Mouse (Mus musculus): Measurements from ENCODE around the gene 4933400A11Rik.

The 4933400A11Rik gene

GRCm38 (mm10) chrX:169779535-169779934, at the start of gene 4933400A11Rik:
TSS of gene 4933400A11Rik (minus strand) at chrX:169779635.
- no peak for DNase-seq (ENCODE audit: low spot score)

GRCm38 (mm10) chrX:169828136-169828535, 48.7 kb upstream of the 4933400A11Rik start:
- no peak for DNase-seq (ENCODE audit: low spot score)

GRCm38 (mm10) chrX:169827720-169828119, 48.3 kb upstream of the 4933400A11Rik start:
- no peak for DNase-seq (ENCODE audit: low spot score)

- no peak for DNase-seq (ENCODE audit: low spot score)
Measured at GRCm38 (mm10) chrX:169826947-169827346, 47.5 kb upstream of the 4933400A11Rik start.

- no peak for DNase-seq (ENCODE audit: low spot score)
Measured at GRCm38 (mm10) chrX:169813673-169814072, 34.2 kb upstream of the 4933400A11Rik start.

- DNase-seq (ENCODE audit: low spot score) = no peak
Measured at GRCm38 (mm10) chrX:169811783-169812182, 32.3 kb upstream of the 4933400A11Rik start.

GRCm38 (mm10) chrX:169811318-169811717, 31.9 kb upstream of the 4933400A11Rik start:
- DNase-seq (ENCODE audit: low spot score) = no peak

GRCm38 (mm10) chrX:169807744-169808143, 28.3 kb upstream of the 4933400A11Rik start:
- DNase-seq (ENCODE audit: low spot score) = no peak

- no peak for DNase-seq (ENCODE audit: low spot score)
Measured at GRCm38 (mm10) chrX:169805791-169806190, 26.4 kb upstream of the 4933400A11Rik start.

- no peak for DNase-seq (ENCODE audit: low spot score)
Measured at GRCm38 (mm10) chrX:169800238-169800637, 20.8 kb upstream of the 4933400A11Rik start.

GRCm38 (mm10) chrX:169798987-169799680, 19.7 kb upstream of the 4933400A11Rik start:
- DNase-seq (ENCODE audit: low spot score) = peak; percentile 10

- DNase-seq (ENCODE audit: low spot score) = no peak
Measured at GRCm38 (mm10) chrX:169797148-169797547, 17.7 kb upstream of the 4933400A11Rik start.

GRCm38 (mm10) chrX:169794831-169795311, 15.4 kb upstream of the 4933400A11Rik start:
- no peak for DNase-seq (ENCODE audit: low spot score)

GRCm38 (mm10) chrX:169794421-169794820, 15.0 kb upstream of the 4933400A11Rik start:
- no peak for DNase-seq (ENCODE audit: low spot score)

GRCm38 (mm10) chrX:169792879-169793278, 13.4 kb upstream of the 4933400A11Rik start:
- no peak for DNase-seq (ENCODE audit: low spot score)

- DNase-seq (ENCODE audit: low spot score) = no peak
Measured at GRCm38 (mm10) chrX:169789702-169790101, 10.3 kb upstream of the 4933400A11Rik start.

GRCm38 (mm10) chrX:169758001-169758400, 21.4 kb downstream of the 4933400A11Rik start:
- DNase-seq (ENCODE audit: low spot score) = no peak

GRCm38 (mm10) chrX:169735387-169735969, 44.0 kb downstream of the 4933400A11Rik start:
- DNase-seq (ENCODE audit: low spot score) = no peak

Data from MN1 (cell line).